Mouse (Mus musculus): ENCODE results near the gene Bcar1.
A peak's percentile ranks its signal among the peaks of the same experiment; 100 is the strongest.

Bcar1 gene

GRCm38 (mm10) chr8:111713817-111714216, 29.8 kb downstream of the Bcar1 start:
- peak; percentile 55 for DNase-seq (ENCODE audit: low spot score)

GRCm38 (mm10) chr8:111713291-111713690, 30.3 kb downstream of the Bcar1 start:
- DNase-seq (ENCODE audit: low spot score): no peak

- DNase-seq (ENCODE audit: low spot score): peak; percentile 84
Measured at GRCm38 (mm10) chr8:111712588-111712987, 31.0 kb downstream of the Bcar1 start.

- no peak for DNase-seq (ENCODE audit: low spot score)
Measured at GRCm38 (mm10) chr8:111712135-111712534, 31.5 kb downstream of the Bcar1 start.

GRCm38 (mm10) chr8:111710777-111711485, 32.7 kb downstream of the Bcar1 start:
- DNase-seq (ENCODE audit: low spot score): no peak

GRCm38 (mm10) chr8:111709223-111709622, 34.4 kb downstream of the Bcar1 start:
- peak; percentile 40 for DNase-seq (ENCODE audit: low spot score)

GRCm38 (mm10) chr8:111708265-111708664, 35.3 kb downstream of the Bcar1 start:
- peak; percentile 36 for DNase-seq (ENCODE audit: low spot score)

GRCm38 (mm10) chr8:111705699-111706098, 37.9 kb downstream of the Bcar1 start:
- peak; percentile 36 for DNase-seq (ENCODE audit: low spot score)

GRCm38 (mm10) chr8:111705222-111705621, 38.4 kb downstream of the Bcar1 start:
- DNase-seq (ENCODE audit: low spot score): peak; percentile 37

- DNase-seq (ENCODE audit: low spot score): no peak
Measured at GRCm38 (mm10) chr8:111704585-111704984, 39.0 kb downstream of the Bcar1 start.

GRCm38 (mm10) chr8:111701380-111701779, 42.2 kb downstream of the Bcar1 start:
- no peak for DNase-seq (ENCODE audit: low spot score)

GRCm38 (mm10) chr8:111700740-111701139, 42.9 kb downstream of the Bcar1 start:
- no peak for DNase-seq (ENCODE audit: low spot score)

- no peak for DNase-seq (ENCODE audit: low spot score)
Measured at GRCm38 (mm10) chr8:111700201-111700600, 43.4 kb downstream of the Bcar1 start.

GRCm38 (mm10) chr8:111699035-111699434, 44.6 kb downstream of the Bcar1 start:
- DNase-seq (ENCODE audit: low spot score): no peak

GRCm38 (mm10) chr8:111697655-111698054, 46.0 kb downstream of the Bcar1 start:
- DNase-seq (ENCODE audit: low spot score): no peak

- no peak for DNase-seq (ENCODE audit: low spot score)
Measured at GRCm38 (mm10) chr8:111695441-111695840, 48.2 kb downstream of the Bcar1 start.

- no peak for DNase-seq (ENCODE audit: low spot score)
Measured at GRCm38 (mm10) chr8:111693261-111693741, 50.3 kb downstream of the Bcar1 start.

GRCm38 (mm10) chr8:111690960-111691445, 52.6 kb downstream of the Bcar1 start, which contains the start of gene Ctrb1:
Gene Ctrb1 (minus strand): TSS chr8:111691010.
- DNase-seq (ENCODE audit: low spot score): no peak

GRCm38 (mm10) chr8:111686881-111687280, 56.7 kb downstream of the Bcar1 start:
- no peak for DNase-seq (ENCODE audit: low spot score)

GRCm38 (mm10) chr8:111682521-111682920, 61.1 kb downstream of the Bcar1 start:
- DNase-seq (ENCODE audit: low spot score): no peak

- no peak for DNase-seq (ENCODE audit: low spot score)
Measured at GRCm38 (mm10) chr8:111681153-111681552, 62.5 kb downstream of the Bcar1 start.

- no peak for DNase-seq (ENCODE audit: low spot score)
Measured at GRCm38 (mm10) chr8:111680423-111681028, 63.1 kb downstream of the Bcar1 start.

- no peak for DNase-seq (ENCODE audit: low spot score)
Measured at GRCm38 (mm10) chr8:111678848-111679247, 64.8 kb downstream of the Bcar1 start.
